Mouse (Mus musculus) lung, postnatal 0 days (tissue): ENCODE measurements at regions not wholly inside any gene's neighbourhood (a gene's known extent, or its start where the extent isn't known, plus 50 kb on each side); places are given as distances from the start of the nearest gene placed in this dataset.

Experiments
- CTCF ChIP-seq: IDR thresholded peaks from 2 replicates; pipeline ENCODE4 v1.5.1; 2016; ENCODE audit warnings: antibody characterized with exemption, mild to moderate bottlenecking
- EP300 ChIP-seq: IDR thresholded peaks from 2 replicates; pipeline ENCODE4 v1.6.1; 2016; ENCODE audit warnings: antibody characterized with exemption, mild to moderate bottlenecking, control low read depth

GRCm38 (mm10) chr8:34274171-34274570 is 162.6 kb upstream of the Gm10131 start:
- TF ChIP-seq CTCF: no peak
- TF ChIP-seq EP300: no peak
